Mouse (Mus musculus) midbrain, embryonic 15.5 days (tissue): ENCODE data around the gene Zfp277. TPM values are rescaled to one million over a fixed set of nuclear protein-coding genes. Genes with fewer than 3 reads are reported as not detected.
A peak's percentile ranks its signal among the peaks of the same experiment; 100 is the strongest.

Source experiments
- ATAC-seq: fragments of 200-750 bp; cut with Nextera tagmentation; replicated peaks from 2 replicates; pipeline ENCODE4 v1.8.0; 2017; ENCODE audit warnings: moderate TSS enrichment
- H3K27ac ChIP-seq: fragments of 300-500 bp; sonication (generic); 2 replicates; pipeline ENCODE4 v1.5.1; 2015; ENCODE audit warnings: mild to moderate bottlenecking, inconsistent platforms
- H3K27me3 ChIP-seq: fragments of 300-500 bp; sonication (generic); replicated peaks from 2 replicates; pipeline ENCODE4 v1.6.1; 2015; ENCODE audit warnings: inconsistent platforms
- H3K36me3 ChIP-seq: fragments of 300-500 bp; sonication (generic); replicated peaks from 2 replicates; pipeline ENCODE4 v1.6.1; 2015; ENCODE audit warnings: inconsistent platforms
- H3K4me1 ChIP-seq: fragments of 300-500 bp; sonication (generic); 2 replicates; pipeline ENCODE4 v1.6.1; 2015; ENCODE audit warnings: inconsistent platforms
- H3K4me2 ChIP-seq: fragments of 300-500 bp; sonication (generic); 2 replicates; pipeline ENCODE4 v1.6.1; 2015; ENCODE audit warnings: inconsistent platforms, mild to moderate bottlenecking, moderate library complexity
- H3K4me3 ChIP-seq: fragments of 300-500 bp; sonication (generic); 2 replicates; pipeline ENCODE4 v1.5.1; 2015; ENCODE audit warnings: mild to moderate bottlenecking, inconsistent platforms
- H3K9ac ChIP-seq: fragments of 300-500 bp; sonication (generic); 2 replicates; pipeline ENCODE4 v1.6.1; 2015; ENCODE audit warnings: mild to moderate bottlenecking, inconsistent platforms
- H3K9me3 ChIP-seq: fragments of 300-500 bp; sonication (generic); 2 replicates; pipeline ENCODE4 v1.6.1; 2016; ENCODE audit warnings: inconsistent platforms
- whole genome bisulfite sequencing: fragments of 180-500 bp; shearing (Covaris S2); methylation state at CpG from one replicate; pipeline ENCODE4 v1.1.7; 2015; ENCODE audit warnings: mixed read lengths; 5-methylcytosine and 5-hydroxymethylcytosine counted together
- polyA plus RNA-seq: library from polyadenylated mRNA; unstranded; fragments of >200 nt; fragmentation: Nextera tagmentation; extraction: Ambion mirVana; gene quantifications from 2 replicates; pipeline ENCODE4 v1.2.1, GENCODE M21; 2015

Zfp277 gene
- polyA plus RNA-seq, 1 experiment from 2014 or later: 26.9 TPM

GRCm38 (mm10) chr12:40327012-40327660, 118.6 kb downstream of the Zfp277 start:
- H3K36me3 ChIP-seq: no peaks in the 10 kb centered on the region
- H3K4me3 ChIP-seq: no peak overlapping the region
- no peaks in the 10 kb centered on the region for H3K4me1 ChIP-seq
- H3K9me3 ChIP-seq: no peaks in the 10 kb centered on the region
- no peak overlapping the region for H3K4me2 ChIP-seq
- H3K9ac ChIP-seq: no peak overlapping the region
- H3K27me3 ChIP-seq: no peaks in the 10 kb centered on the region
- 0 out of 2 replicates have a peak, but pooled peaks have one; percentile 42 for ATAC-seq
- WGBS: 66% methylated on average over 5 of the region's 5 CpGs
- H3K27ac ChIP-seq: no peak overlapping the region

GRCm38 (mm10) chr12:40325582-40325981, 120.1 kb downstream of the Zfp277 start:
- Histone ChIP-seq H3K27ac (no peak overlapping the region), H3K27me3 (no peaks in the 10 kb centered on the region), H3K4me1 (no peaks in the 10 kb centered on the region), H3K4me2 (no peak overlapping the region), H3K9ac (no peak overlapping the region), H3K36me3 (no peaks in the 10 kb centered on the region), H3K4me3 (no peak overlapping the region), H3K9me3 (no peaks in the 10 kb centered on the region)
- no peak for ATAC-seq
- whole genome bisulfite sequencing: 67% methylated on average over 5 of the region's 5 CpGs

GRCm38 (mm10) chr12:40324819-40325218, 120.9 kb downstream of the Zfp277 start:
- no peak overlapping the region for H3K9ac ChIP-seq
- no peak overlapping the region for H3K4me3 ChIP-seq
- 59% methylated on average over 5 of the region's 5 CpGs for WGBS
- no peaks in the 10 kb centered on the region for H3K27me3 ChIP-seq
- no peak for ATAC-seq
- H3K9me3 ChIP-seq: no peaks in the 10 kb centered on the region
- no peak overlapping the region for H3K27ac ChIP-seq
- no peaks in the 10 kb centered on the region for H3K4me1 ChIP-seq
- no peak overlapping the region for H3K4me2 ChIP-seq
- H3K36me3 ChIP-seq: no peaks in the 10 kb centered on the region

GRCm38 (mm10) chr12:40315146-40315545, 130.6 kb downstream of the Zfp277 start:
- H3K27me3 ChIP-seq: no peaks in the 10 kb centered on the region
- no peaks in the 10 kb centered on the region for H3K36me3 ChIP-seq
- no peaks in the 10 kb centered on the region for H3K9me3 ChIP-seq
- H3K4me2 ChIP-seq: no peak overlapping the region
- no peak overlapping the region for H3K4me3 ChIP-seq
- H3K4me1 ChIP-seq: no peaks in the 10 kb centered on the region
- H3K9ac ChIP-seq: no peak overlapping the region
- ATAC-seq: no peak
- WGBS: 95% methylated on average over 2 of the region's 2 CpGs
- no peak overlapping the region for H3K27ac ChIP-seq

- no peaks in the 10 kb centered on the region for H3K9me3 ChIP-seq
- H3K27ac ChIP-seq: no peak overlapping the region
- H3K36me3 ChIP-seq: no peaks in the 10 kb centered on the region
- H3K27me3 ChIP-seq: no peaks in the 10 kb centered on the region
- no peak overlapping the region for H3K4me3 ChIP-seq
- ATAC-seq: peak; percentile 42; the same call in 1 of the 2 replicates
- no peak overlapping the region for H3K9ac ChIP-seq
- WGBS: 45% methylated on average over 6 of the region's 6 CpGs
- H3K4me2 ChIP-seq: no peak overlapping the region
- H3K4me1 ChIP-seq: no peaks in the 10 kb centered on the region
Observed at GRCm38 (mm10) chr12:40303960-40304359, 141.7 kb downstream of the Zfp277 start.

- H3K9me3 ChIP-seq: no peaks in the 10 kb centered on the region
- no peak overlapping the region for H3K4me3 ChIP-seq
- H3K27me3 ChIP-seq: no peaks in the 10 kb centered on the region
- no peak overlapping the region for H3K27ac ChIP-seq
- H3K4me2 ChIP-seq: no peak overlapping the region
- WGBS: 86% methylated on average over 3 of the region's 3 CpGs
- no peaks in the 10 kb centered on the region for H3K36me3 ChIP-seq
- no peak overlapping the region for H3K9ac ChIP-seq
- ATAC-seq: no peak
- H3K4me1 ChIP-seq: no peaks in the 10 kb centered on the region
Observed at GRCm38 (mm10) chr12:40298636-40299035, 147.1 kb downstream of the Zfp277 start.

- WGBS: 82% methylated on average over 4 of the region's 4 CpGs
- no peak for ATAC-seq
- H3K27me3 ChIP-seq: no peaks in the 10 kb centered on the region
- no peak overlapping the region for H3K4me2 ChIP-seq
- H3K9me3 ChIP-seq: 0 out of 2 replicates have a peak, but pooled peaks cover 6% of the 10 kb centered on the region
- no peaks in the 10 kb centered on the region for H3K36me3 ChIP-seq
- H3K27ac ChIP-seq: no peak overlapping the region
- no peaks in the 10 kb centered on the region for H3K4me1 ChIP-seq
- H3K9ac ChIP-seq: no peak overlapping the region
- no peak overlapping the region for H3K4me3 ChIP-seq
Observed at GRCm38 (mm10) chr12:40286539-40286938, 159.2 kb downstream of the Zfp277 start.

GRCm38 (mm10) chr12:40280596-40281325, 164.9 kb downstream of the Zfp277 start:
- Histone ChIP-seq H3K4me3 (no peak overlapping the region), H3K9me3 (no peaks in the 10 kb centered on the region), H3K27me3 (no peaks in the 10 kb centered on the region), H3K4me1 (no peaks in the 10 kb centered on the region), H3K27ac (no peak overlapping the region), H3K9ac (no peak overlapping the region), H3K4me2 (no peak overlapping the region), H3K36me3 (no peaks in the 10 kb centered on the region)
- 87% methylated on average over 4 of the region's 4 CpGs for WGBS
- ATAC-seq: no peak

- Histone ChIP-seq H3K4me1 (no peaks in the 10 kb centered on the region), H3K9me3 (no peaks in the 10 kb centered on the region), H3K36me3 (no peaks in the 10 kb centered on the region), H3K9ac (no peak overlapping the region), H3K4me2 (no peak overlapping the region), H3K4me3 (no peak overlapping the region), H3K27me3 (no peaks in the 10 kb centered on the region), H3K27ac (no peak overlapping the region)
- 90% methylated on average over 3 of the region's 3 CpGs for WGBS
- ATAC-seq: no peak
Observed at GRCm38 (mm10) chr12:40277581-40277980, 168.1 kb downstream of the Zfp277 start.

- ATAC-seq: no peak
- Histone ChIP-seq H3K36me3 (no peaks in the 10 kb centered on the region), H3K4me2 (no peak overlapping the region), H3K27ac (no peak overlapping the region), H3K9me3 (no peaks in the 10 kb centered on the region), H3K9ac (no peak overlapping the region), H3K4me1 (no peaks in the 10 kb centered on the region), H3K27me3 (no peaks in the 10 kb centered on the region), H3K4me3 (no peak overlapping the region)
Observed at GRCm38 (mm10) chr12:40274931-40275330, 170.8 kb downstream of the Zfp277 start.

- Histone ChIP-seq H3K36me3 (no peaks in the 10 kb centered on the region), H3K27ac (no peak overlapping the region), H3K27me3 (no peaks in the 10 kb centered on the region), H3K4me3 (no peak overlapping the region), H3K9me3 (no peaks in the 10 kb centered on the region), H3K4me1 (no peaks in the 10 kb centered on the region), H3K9ac (no peak overlapping the region), H3K4me2 (no peak overlapping the region)
- 94% methylated on average over 4 of the region's 4 CpGs for WGBS
- no peak for ATAC-seq
Observed at GRCm38 (mm10) chr12:40273339-40273738, 172.4 kb downstream of the Zfp277 start.

GRCm38 (mm10) chr12:40272710-40273109, 173.0 kb downstream of the Zfp277 start:
- ATAC-seq: no peak

GRCm38 (mm10) chr12:40268313-40268712, 177.4 kb downstream of the Zfp277 start:
- Histone ChIP-seq H3K4me3 (no peak overlapping the region), H3K9me3 (no peaks in the 10 kb centered on the region), H3K4me2 (no peak overlapping the region), H3K27me3 (no peaks in the 10 kb centered on the region), H3K9ac (no peak overlapping the region), H3K36me3 (no peaks in the 10 kb centered on the region), H3K4me1 (no peaks in the 10 kb centered on the region), H3K27ac (no peak overlapping the region)
- WGBS: 72% methylated on average over 2 of the region's 2 CpGs
- ATAC-seq: no peak

More at GRCm38 (mm10) chr12:40272710-40273109, 173.0 kb downstream of the Zfp277 start:
- Histone ChIP-seq H3K27ac (no peak overlapping the region), H3K4me1 (no peaks in the 10 kb centered on the region), H3K27me3 (no peaks in the 10 kb centered on the region), H3K36me3 (no peaks in the 10 kb centered on the region), H3K9me3 (no peaks in the 10 kb centered on the region), H3K4me3 (no peak overlapping the region), H3K4me2 (no peak overlapping the region), H3K9ac (no peak overlapping the region)
- 86% methylated on average over 4 of the region's 4 CpGs for WGBS
